Mouse (Mus musculus): ENCODE results near the gene Slc17a9. TPM values are rescaled to one million over a fixed set of nuclear protein-coding genes. Genes with fewer than 3 reads are reported as not detected.

Slc17a9 gene
- total RNA-seq, 2 experiments from 2014 or later: 0.73 to 0.93 TPM

DNA sequence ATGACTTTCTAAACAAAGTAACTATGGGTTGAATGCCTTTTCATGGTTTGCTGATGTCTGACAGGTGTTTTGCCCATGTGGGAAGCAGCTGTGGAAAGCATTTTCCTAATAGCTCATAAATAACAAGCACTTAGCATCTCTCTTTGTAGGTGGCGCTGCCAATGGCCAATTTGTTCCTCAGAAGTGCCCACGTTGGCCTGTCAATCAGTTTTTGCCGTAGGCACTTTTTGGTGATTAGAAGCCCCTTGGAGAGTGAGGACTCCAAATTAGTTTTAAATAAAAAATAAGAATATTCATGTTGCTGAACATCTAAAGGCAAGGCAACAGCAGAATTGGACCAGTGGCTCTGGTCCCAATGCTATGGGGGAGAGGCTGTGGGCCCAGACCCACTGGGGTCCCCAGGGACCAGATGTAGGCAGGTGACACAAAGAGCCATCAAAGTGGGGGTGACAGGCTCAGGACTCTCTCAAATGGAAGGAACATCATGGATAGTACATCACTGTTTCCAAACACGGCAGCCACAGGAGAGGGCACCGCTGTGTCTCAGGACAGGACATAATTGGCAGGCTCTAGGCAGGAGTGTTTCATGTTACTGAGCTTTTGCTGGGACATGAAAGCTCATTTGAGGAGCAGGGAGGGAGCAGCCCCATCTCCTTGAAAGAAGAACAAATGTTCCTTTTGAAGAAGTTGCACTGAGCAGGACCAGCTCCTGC lies 30.1 kb downstream of the Slc17a9 start:
- no peak for DNase-seq (ENCODE audit: low spot score in 2 of 2)

DNA sequence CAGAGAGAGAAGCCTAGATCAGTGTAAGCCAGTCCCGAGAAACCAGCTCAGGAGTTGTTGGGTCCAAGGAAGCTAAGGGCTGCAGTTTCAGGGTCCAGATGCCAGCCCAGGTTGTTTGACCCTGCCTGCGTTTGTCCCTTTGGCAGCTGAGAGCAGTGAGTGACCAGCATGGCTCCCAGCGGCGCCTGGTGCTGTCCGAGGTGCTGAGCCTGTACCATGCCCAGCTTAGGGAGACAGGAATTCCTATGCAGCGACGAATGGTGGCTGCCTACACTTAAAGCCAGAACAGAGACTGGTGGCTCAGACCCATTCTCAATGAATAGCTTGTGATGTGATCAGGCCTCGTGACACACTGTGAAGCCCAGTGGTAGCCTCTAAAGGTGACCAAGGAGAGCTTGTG lies 30.8 kb downstream of the Slc17a9 start:
- DNase-seq (ENCODE audit: low spot score in 2 of 2): peak in 1 of 2 experiments; percentile 65

- DNase-seq (ENCODE audit: low spot score in 2 of 2): no peak
Measured at GRCm38 (mm10) chr2:180756786-180757185, 31.7 kb downstream of the Slc17a9 start.

- no peak for DNase-seq (ENCODE audit: low spot score in 2 of 2)
Measured at GRCm38 (mm10) chr2:180758513-180759263, 33.6 kb downstream of the Slc17a9 start.

DNA sequence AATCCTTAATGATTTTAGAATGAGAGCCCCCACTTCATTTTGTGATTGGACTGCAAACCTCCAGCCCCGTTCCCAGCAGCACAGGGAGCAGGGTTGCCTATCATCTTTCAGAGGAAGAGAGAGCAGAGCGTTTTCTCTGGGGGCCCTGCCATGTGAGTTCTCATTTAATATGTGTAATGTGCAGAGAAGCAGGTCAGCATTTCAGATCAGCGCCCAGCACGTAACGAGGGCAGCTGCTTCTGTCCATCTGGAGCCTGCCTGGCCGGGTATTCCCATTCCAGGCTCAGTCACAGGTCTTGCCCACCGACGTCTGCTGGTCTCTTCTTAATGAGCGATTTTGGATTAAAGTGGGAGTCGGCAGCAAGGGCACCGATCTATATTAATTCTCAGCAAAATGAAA lies 39.9 kb downstream of the Slc17a9 start:
- no peak for DNase-seq (ENCODE audit: low spot score in 2 of 2)

- no peak for DNase-seq (ENCODE audit: low spot score in 2 of 2)
Measured at GRCm38 (mm10) chr2:180765713-180766112, 40.6 kb downstream of the Slc17a9 start.

DNA sequence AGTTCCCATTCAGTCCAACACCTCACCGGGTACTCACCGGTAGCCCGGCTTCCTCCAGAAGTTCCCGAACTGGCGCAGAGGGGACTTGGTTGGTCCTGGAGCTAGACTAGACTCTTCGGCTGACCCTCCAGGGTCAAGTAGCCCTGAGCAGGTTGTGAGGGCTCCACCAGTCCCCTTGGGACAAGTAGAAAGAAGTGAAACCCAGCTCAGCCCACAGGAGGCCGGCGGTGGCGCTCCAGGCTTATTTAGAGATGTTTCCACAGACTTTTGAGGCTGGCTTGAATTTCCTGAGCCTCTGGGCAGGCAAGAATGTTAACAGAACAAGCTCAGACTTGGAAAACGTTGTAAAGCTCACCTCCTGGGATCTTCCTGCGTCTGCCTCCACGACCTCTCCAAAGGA lies 50.2 kb downstream of the Slc17a9 start:
- no peak for DNase-seq (ENCODE audit: low spot score in 2 of 2)

DNA sequence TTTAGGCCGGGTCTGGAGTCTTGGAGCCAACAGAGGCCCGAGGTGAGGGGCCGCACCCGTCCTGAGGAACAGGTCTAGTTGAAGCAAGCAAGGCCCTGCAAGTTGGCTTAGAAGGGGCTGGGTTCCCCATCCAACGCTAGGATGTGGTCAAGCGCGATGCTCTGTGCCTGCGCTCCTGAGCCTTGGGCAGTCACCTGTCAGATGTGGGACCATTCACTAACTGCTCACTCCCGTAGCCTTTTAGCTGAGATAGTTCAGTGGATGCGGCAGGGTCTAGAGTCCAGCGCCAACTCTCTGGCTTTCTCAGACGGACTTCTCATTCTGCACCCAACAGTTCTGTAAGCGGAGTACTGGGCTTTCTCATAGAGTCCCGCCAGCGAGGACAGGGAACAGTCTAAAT lies 50.6 kb downstream of the Slc17a9 start:
- no peak for DNase-seq (ENCODE audit: low spot score in 2 of 2)

- DNase-seq (ENCODE audit: low spot score in 2 of 2): no peak
Measured at GRCm38 (mm10) chr2:180776793-180777192, 51.7 kb downstream of the Slc17a9 start, which contains the start of gene Bhlhe23. Bhlhe23 (minus strand) TSS chr2:180776900.

DNA sequence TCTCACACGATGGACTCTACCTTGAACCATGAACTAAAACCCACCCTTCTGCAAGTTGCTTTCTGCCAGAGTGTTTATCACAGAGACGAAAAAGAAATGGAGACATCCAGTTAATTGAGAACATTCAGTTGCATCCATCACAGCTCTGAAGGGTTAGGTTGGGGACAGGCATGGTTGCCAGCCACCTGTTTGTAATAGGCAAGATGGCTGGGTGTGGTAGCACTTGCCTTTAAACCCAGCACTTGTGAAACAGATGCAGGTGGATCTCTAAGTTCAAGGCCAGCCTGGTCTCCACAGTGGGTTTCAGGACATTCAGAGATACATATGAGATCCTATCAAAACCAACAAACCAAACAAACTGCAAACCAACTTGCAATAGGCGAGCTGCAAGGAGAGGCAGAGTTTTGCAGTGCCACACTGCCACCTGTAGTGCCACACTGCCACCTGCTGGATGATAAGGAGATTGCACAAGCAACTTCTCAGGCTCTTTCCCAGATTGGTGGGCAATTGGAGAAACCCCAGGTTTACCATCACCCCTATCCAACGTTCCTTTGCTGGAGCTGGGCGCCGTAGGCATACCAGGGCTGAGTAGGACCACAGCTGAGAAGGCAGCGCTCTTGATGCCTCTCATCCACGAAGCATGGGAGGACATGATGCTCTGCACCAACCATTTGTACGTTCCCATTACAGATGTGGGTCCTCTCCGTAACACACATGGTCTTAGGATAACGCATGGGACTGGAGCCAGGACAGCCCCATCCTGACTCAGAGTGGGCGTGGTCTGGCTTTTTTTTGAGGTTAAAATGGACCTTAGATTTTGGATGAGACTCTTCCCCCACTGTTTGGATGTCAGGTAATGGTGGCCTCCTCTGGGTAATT lies 54.4 kb downstream of the Slc17a9 start:
- DNase-seq (ENCODE audit: low spot score in 2 of 2): peak in 1 of 2 experiments; percentile 35

DNA sequence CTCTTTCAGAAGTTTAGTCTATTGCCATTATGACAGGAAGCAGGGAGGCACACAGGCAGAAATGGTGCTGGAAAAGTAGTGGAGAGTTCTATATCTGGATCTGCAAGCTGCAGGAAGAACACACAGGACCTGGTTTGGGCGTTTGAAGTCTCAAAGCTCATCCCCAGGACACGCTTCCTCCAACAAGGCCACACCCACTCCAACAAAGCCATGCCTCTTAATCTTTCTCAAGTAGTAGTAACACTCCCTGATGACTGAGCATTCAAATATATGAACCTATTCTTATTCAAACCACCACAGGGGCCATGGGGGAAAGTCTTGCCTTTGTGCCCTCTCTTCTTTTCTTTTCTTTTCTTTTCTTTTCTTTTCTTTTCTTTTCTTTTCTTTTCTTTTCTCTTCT lies 55.2 kb downstream of the Slc17a9 start:
- no peak for DNase-seq (ENCODE audit: low spot score in 2 of 2)

DNA sequence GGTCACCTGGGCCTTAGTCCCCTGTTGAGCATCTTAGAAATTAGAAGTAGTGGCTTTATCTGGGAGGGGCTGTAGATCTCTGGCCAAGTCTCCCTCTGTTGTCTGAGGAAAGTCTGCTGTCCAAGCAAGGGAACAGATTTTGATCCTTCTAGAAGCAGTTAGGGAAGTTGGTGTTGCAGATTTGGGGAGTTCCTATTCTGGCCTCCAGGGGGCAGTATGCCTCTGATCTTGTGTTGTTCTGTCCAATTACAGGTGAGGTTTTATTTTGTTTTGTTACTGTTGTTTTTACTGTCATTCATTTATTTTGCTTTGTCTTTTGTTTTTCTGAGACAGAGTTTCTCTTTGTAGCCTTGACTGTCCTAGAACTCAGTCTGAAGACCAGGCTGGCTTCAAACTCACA lies 61.7 kb downstream of the Slc17a9 start:
- peak in 1 of 2 experiments; percentile 15 for DNase-seq (ENCODE audit: low spot score in 2 of 2)

- no peak for DNase-seq (ENCODE audit: low spot score in 2 of 2)
Measured at GRCm38 (mm10) chr2:180787566-180788232, 62.6 kb downstream of the Slc17a9 start.

DNA sequence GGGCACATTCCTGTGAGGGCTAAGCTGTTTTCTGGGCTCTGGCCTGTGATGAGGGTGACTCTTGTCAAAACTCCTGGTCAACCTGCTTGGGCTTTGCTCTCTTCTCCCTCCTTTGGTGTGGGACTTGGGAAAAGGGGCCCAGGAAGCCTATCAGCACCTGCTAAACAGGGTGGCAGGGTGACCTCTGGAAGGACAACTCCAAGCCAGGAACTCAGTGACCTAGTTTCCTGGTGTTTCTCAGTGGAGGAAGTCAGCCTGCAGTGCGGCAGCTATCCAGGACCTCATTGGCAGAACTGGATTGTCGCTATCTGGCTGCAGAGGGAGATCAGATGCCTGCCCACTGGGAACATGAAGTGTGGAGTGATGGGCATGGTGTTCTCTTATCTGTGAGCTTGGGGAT lies 63.3 kb downstream of the Slc17a9 start:
- DNase-seq (ENCODE audit: low spot score in 2 of 2): no peak

- DNase-seq (ENCODE audit: low spot score in 2 of 2): no peak
Measured at GRCm38 (mm10) chr2:180788843-180789242, 63.8 kb downstream of the Slc17a9 start.

- DNase-seq (ENCODE audit: low spot score in 2 of 2): peak in 1 of 2 experiments; percentile 25
Measured at GRCm38 (mm10) chr2:180791674-180792073, 66.6 kb downstream of the Slc17a9 start.

Other genes starting within 250 kb of the Slc17a9 start
- gene Ntsr1, start 225.3 kb upstream of the Slc17a9 start, total RNA-seq (2021): under 1 TPM; 0.10 to 0.13 TPM
- gene Mrgbp, start 144.0 kb upstream of the Slc17a9 start, total RNA-seq (2021): 10 to 100 TPM; 14.1 to 17.3 TPM
- gene Ogfr, start 136.0 kb upstream of the Slc17a9 start, total RNA-seq (2021): 10 to 100 TPM; 46.8 to 52.2 TPM
- gene Col9a3, start 127.5 kb upstream of the Slc17a9 start, total RNA-seq (2021): 1 to 10 TPM; 2.2 to 2.7 TPM
- gene Tcfl5, start 82.6 kb upstream of the Slc17a9 start, total RNA-seq (2021): 1 to 10 TPM in 1 of 2 experiments, under 1 TPM in 1; 0.93 to 1.3 TPM
- 10 to 100 TPM; 37.9 to 41.3 TPM for gene Dido1, start 15.3 kb upstream of the Slc17a9 start, total RNA-seq (2021)
- 10 to 100 TPM; 55.3 to 63.3 TPM for gene Gid8, start 15.1 kb upstream of the Slc17a9 start, total RNA-seq (2021)
- not detected for gene Bhlhe23, start 51.6 kb downstream of the Slc17a9 start, total RNA-seq (2021)
- gene Ythdf1, start 195.7 kb downstream of the Slc17a9 start, total RNA-seq (2021): 10 to 100 TPM; 42.2 to 48.3 TPM
- not detected for gene Birc7, start 203.8 kb downstream of the Slc17a9 start, total RNA-seq (2021)
- gene Nkain4, start 229.4 kb downstream of the Slc17a9 start, total RNA-seq (2021): 1 to 10 TPM; 2.5 to 3.6 TPM
- 10 to 100 TPM; 69.0 to 73.9 TPM for gene Arfgap1, start 242.0 kb downstream of the Slc17a9 start, total RNA-seq (2021)

All from gastrocnemius, postnatal 4 days (tissue).